Mouse (Mus musculus) gastrocnemius, postnatal 25 days (tissue): Measurements from ENCODE around the gene Pcsk4. TPM values are rescaled to one million over a fixed set of nuclear protein-coding genes. Genes with fewer than 3 reads are reported as not detected.

Experiments
- DNase-seq: peaks from one replicate; pipeline ENCODE4 v3.0.0; 2022
- total RNA-seq, 2 experiments: library from RNA; stranded (reverse); gene quantifications; 1 replicate in 1 of 2; 2 replicates in 1 of 2; pipeline ENCODE4 v1.2.3; 2021

The Pcsk4 gene
- total RNA-seq, 2 experiments from 2014 or later, result 0.84 to 1.1 TPM

- peak; percentile 59 for DNase-seq
Observed at GRCm38 (mm10) chr10:80298571-80299281, 30.6 kb downstream of the Pcsk4 start.

- no peak for DNase-seq
Observed at GRCm38 (mm10) chr10:80297526-80298133, 31.7 kb downstream of the Pcsk4 start.

GRCm38 (mm10) chr10:80296824-80297223 lies 32.5 kb downstream of the Pcsk4 start:
- DNase-seq, result no peak

- DNase-seq, result peak; percentile 70
Observed at GRCm38 (mm10) chr10:80295618-80296425, 33.5 kb downstream of the Pcsk4 start, which contains the start of gene Apc2. Apc2 (plus strand) TSS chr10:80295977.

- DNase-seq, result no peak
Observed at GRCm38 (mm10) chr10:80294788-80295303, 34.5 kb downstream of the Pcsk4 start.

GRCm38 (mm10) chr10:80294311-80294710 lies 35.0 kb downstream of the Pcsk4 start:
- DNase-seq, result no peak

GRCm38 (mm10) chr10:80293325-80293724 lies 36.0 kb downstream of the Pcsk4 start:
- DNase-seq, result no peak

GRCm38 (mm10) chr10:80292251-80293146 lies 36.8 kb downstream of the Pcsk4 start, which contains the start of gene Rps15:
Rps15 (plus strand) TSS chr10:80292453.
- DNase-seq, result peak; percentile 92

DNA sequence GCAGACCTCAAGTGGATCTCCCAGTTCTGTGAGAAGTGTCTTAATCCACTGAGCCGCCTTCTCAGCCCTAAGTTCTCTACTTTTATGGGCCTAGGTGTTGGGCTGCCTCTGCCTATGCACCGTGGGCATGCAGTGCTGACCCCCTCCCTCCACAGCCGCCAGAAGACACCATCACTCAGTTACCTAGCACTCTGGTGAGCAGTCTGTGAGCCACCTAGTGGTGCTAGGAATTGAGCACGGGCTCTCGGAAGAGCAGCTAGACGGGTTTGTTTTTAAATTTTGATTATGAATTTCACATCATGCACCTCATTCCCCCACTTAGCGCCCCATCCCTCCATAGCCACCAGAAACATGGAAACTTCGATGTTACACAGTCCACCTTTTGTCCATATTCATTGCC lies 40.6 kb downstream of the Pcsk4 start:
- no peak for DNase-seq

GRCm38 (mm10) chr10:80288097-80288496 lies 41.2 kb downstream of the Pcsk4 start:
- no peak for DNase-seq

- no peak for DNase-seq
Observed at GRCm38 (mm10) chr10:80285222-80286070, 43.9 kb downstream of the Pcsk4 start.

DNA sequence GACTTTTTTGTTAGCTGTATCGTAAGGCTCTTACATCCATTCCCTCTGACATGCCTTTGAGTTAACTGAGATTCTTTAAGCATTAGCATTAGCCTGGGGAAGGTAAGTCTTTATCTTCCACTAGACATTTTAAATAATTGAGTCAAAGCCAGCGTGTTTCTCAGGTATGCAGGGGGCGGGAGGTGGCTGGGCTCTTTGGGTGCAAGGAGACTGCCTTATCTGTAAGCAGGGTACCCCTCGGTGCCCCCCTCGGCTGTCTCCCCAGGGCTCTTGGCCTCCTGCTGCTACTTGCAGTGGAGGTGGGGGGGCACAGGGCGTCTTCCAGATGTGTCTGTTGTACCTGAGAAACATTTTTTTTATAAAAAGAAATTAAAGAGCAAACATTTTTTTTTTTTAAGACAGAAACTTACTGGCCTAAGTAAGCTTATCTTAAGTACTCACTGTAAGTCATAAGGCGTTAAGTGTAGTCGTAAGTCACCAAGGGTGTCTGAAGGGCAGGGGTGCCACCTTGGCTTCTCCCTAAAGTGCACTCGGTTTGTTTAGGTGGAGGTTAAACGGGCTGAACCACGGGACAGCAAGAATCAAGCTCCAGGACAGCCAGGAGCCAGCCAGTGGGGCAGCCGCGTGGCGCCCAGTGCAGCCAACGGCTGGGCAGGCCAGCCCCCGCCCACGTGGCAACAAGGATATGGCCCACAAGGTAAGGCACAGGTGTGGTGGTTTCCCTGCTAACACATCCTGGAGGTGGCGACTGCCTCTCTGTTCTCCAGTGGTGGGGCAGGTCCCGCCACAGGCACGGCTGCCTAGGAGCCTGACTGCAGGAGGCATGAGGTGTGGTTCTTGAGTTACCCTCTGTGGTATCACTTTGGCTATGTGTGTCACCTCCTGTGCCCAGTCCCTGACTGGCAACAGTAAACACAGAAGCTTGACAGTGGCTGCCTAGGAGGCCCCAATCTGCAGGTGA lies 46.5 kb downstream of the Pcsk4 start:
- DNase-seq, result no peak

- peak; percentile 48 for DNase-seq
Observed at GRCm38 (mm10) chr10:80281921-80282371, 47.4 kb downstream of the Pcsk4 start.

- no peak for DNase-seq
Observed at GRCm38 (mm10) chr10:80281304-80281703, 48.0 kb downstream of the Pcsk4 start.

DNA sequence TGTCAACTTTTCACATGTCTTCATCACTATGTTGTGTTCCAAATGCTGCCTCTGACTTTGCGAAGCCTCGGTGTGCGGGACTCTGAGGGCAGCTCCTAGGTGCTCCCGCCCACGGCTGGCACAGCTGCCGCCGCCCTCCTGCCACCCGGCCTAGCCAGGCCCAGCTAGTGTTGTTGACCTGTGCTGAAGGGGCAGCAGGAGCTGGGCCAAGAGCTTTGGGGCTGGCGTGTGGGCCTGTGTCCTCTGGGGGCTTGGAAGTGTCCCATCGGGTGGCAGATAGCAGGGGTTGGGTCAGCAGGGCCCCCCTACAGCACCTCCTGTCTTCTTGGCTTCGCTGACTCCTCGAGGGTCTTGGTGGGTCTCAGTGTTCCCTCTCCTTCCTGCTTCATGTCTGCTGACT lies 50.0 kb downstream of the Pcsk4 start:
- no peak for DNase-seq

- no peak for DNase-seq
Observed at GRCm38 (mm10) chr10:80278390-80278789, 50.9 kb downstream of the Pcsk4 start.

DNA sequence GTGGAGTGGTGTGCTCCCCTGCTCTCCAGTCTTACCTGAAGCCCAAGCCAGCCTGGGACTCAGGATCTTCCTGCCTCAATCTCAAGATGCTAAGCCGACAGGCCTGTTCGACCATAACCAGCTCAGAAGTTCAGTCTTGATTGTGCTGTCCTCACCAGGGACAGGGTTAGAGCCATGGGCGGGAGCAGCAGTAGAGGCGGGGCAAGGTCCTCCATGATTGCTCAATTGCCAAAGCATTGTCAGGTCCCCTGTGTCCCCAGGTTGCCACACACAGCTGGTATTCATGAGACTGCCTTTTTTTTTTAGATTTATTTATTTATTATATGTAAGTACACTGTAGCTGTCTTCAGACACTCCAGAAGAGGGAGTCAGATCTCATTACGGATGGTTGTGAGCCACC lies 53.1 kb downstream of the Pcsk4 start:
- DNase-seq, result no peak

- no peak for DNase-seq
Observed at GRCm38 (mm10) chr10:80273847-80274246, 55.5 kb downstream of the Pcsk4 start.

DNA sequence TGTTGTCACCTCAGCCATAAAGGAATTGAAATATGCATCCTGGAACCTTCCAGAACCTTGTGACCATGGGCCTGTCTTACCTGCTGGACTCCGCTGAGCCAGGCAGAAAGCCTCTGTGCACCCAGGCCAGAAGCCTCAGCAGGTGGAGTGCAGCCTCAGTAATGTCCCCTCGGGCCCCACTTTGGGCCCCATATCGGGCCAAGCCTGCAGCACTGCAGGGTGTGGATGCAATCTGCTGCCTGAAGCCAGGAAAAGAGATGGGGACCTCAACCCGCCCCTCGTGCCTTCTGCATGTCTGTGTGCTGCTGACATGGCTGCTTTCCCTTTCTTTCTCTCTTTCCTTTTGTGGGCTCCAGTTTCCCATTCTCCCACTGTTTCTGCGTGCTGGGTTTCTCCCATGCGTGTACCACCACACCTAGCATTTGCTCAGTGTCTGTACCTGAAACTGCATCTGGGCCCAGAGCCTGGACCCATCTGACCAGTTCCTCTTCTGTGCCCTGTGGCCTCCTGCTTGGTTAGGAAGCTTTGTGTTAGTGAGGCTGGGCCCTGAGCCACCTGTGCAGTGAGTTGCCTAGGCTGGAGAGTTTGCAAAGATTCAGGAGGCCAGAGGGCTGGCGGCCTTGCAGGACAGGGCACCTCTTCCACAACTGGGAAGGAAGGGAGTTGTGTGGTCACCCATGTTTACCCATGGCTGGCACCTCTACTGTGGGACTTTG lies 57.3 kb downstream of the Pcsk4 start:
- DNase-seq, result no peak
